Mouse (Mus musculus) CH12.LX (cell line): Measurements from ENCODE around the gene Tbca. TPM values are rescaled to one million over a fixed set of nuclear protein-coding genes. Genes with fewer than 3 reads are reported as not detected.

ENCODE experiments used
- DNase-seq: peaks from one replicate; pipeline ENCODE4 v3.0.0-alpha.2; 2013; ENCODE audit errors: extremely low read depth
- H3K27ac ChIP-seq: 2 replicates; pipeline ENCODE4 v1.5.1; 2012; ENCODE audit warnings: low read depth, mild to moderate bottlenecking, control low read depth, moderate library complexity; ENCODE audit not compliant: insufficient read depth
- H3K27me3 ChIP-seq: replicated peaks from 2 replicates; pipeline ENCODE3; 2012; ENCODE audit warnings: inconsistent platforms
- H3K36me3 ChIP-seq, 2 experiments: replicated peaks in 1 of 2; 2 replicates each; pipeline versions ENCODE3 to v1.6.1; 2012; ENCODE audit warnings: inconsistent platforms in 1 of 2, low read length in 1 of 2, mild to moderate bottlenecking in 1 of 2, mixed read lengths in 1 of 2, moderate library complexity in 1 of 2; ENCODE audit not compliant: control insufficient read depth in 1 of 2, insufficient read depth in 1 of 2
- H3K4me1 ChIP-seq, 2 experiments: 2 replicates each; pipeline ENCODE4 v1.6.1; 2012; ENCODE audit warnings: inconsistent platforms in 1 of 2, moderate library complexity in 1 of 2; ENCODE audit not compliant: insufficient read depth in 2 of 2, control insufficient read depth in 1 of 2
- H3K4me2 ChIP-seq: 2 replicates; pipeline ENCODE4 v1.6.1; 2012; ENCODE audit warnings: low read depth, mild to moderate bottlenecking, control low read depth; ENCODE audit not compliant: poor library complexity, insufficient read depth, severe bottlenecking
- H3K4me3 ChIP-seq, 3 experiments: fragments of 150-350 bp in 1 of 3; sonication (generic) in 1 of 3; replicated peaks in 1 of 3; 2 replicates each; pipeline versions ENCODE3 to v1.5.1; 2011 to 2012; ENCODE audit warnings: low read depth in 2 of 3, low read length in 2 of 3, mild to moderate bottlenecking in 2 of 3, moderate library complexity in 2 of 3, control low read depth in 1 of 3, improper control_type of control experiment in 1 of 3, inconsistent platforms in 1 of 3, mixed read lengths in 1 of 3; ENCODE audit not compliant: poor library complexity in 1 of 3
- H3K79me2 ChIP-seq: replicated peaks from 2 replicates; pipeline ENCODE4 v1.6.1; 2012; ENCODE audit warnings: mild to moderate bottlenecking, moderate library complexity; ENCODE audit not compliant: control insufficient read depth, poor library complexity, insufficient read depth, severe bottlenecking; ENCODE audit errors: extremely low read depth
- H3K9ac ChIP-seq: 2 replicates; pipeline ENCODE4 v1.6.1; 2012; ENCODE audit warnings: low read depth, mild to moderate bottlenecking, control low read depth, moderate library complexity; ENCODE audit not compliant: insufficient read depth
- H3K9me3 ChIP-seq: replicated peaks from 2 replicates; pipeline ENCODE3; 2012; ENCODE audit warnings: low read length, inconsistent platforms, mixed read lengths
- BHLHE40 ChIP-seq: IDR thresholded peaks from 2 replicates; pipeline ENCODE4 v1.6.1; 2011; ENCODE audit warnings: mild to moderate bottlenecking, low read depth, low read length, improper control_type of control experiment
- ELF1 ChIP-seq: IDR thresholded peaks from 2 replicates; pipeline ENCODE4 v1.6.1; 2014; ENCODE audit warnings: low read depth, mild to moderate bottlenecking, inconsistent platforms, low read length, improper control_type of control experiment
- ETS1 ChIP-seq: conservative IDR thresholded peaks from 2 replicates; pipeline ENCODE4 v1.6.1; 2012; ENCODE audit warnings: low read depth, mild to moderate bottlenecking, inconsistent platforms, low read length, improper control_type of control experiment, moderate library complexity
- GABPA ChIP-seq: IDR thresholded peaks from 2 replicates; pipeline ENCODE4 v1.6.1; 2012; ENCODE audit warnings: low read depth, low read length, improper control_type of control experiment, inconsistent platforms; ENCODE audit not compliant: insufficient replicate concordance
- HCFC1 ChIP-seq: IDR thresholded peaks from 2 replicates; pipeline ENCODE4 v1.6.1; 2012; ENCODE audit warnings: low read depth, mild to moderate bottlenecking, inconsistent platforms, low read length, improper control_type of control experiment
- MAFK ChIP-seq: IDR thresholded peaks from 2 replicates; pipeline ENCODE4 v1.6.1; 2011; ENCODE audit warnings: low read length, improper control_type of control experiment; ENCODE audit not compliant: insufficient replicate concordance
- MAZ ChIP-seq: IDR thresholded peaks from 2 replicates; pipeline ENCODE4 v1.6.1; 2012; ENCODE audit warnings: low read depth, mild to moderate bottlenecking, inconsistent platforms, low read length, improper control_type of control experiment, moderate library complexity
- MEF2A ChIP-seq: IDR thresholded peaks from 2 replicates; pipeline ENCODE4 v1.6.1; 2014; ENCODE audit warnings: low read depth, mild to moderate bottlenecking, inconsistent platforms, low read length, improper control_type of control experiment, borderline replicate concordance
- MXI1 ChIP-seq: IDR thresholded peaks from 2 replicates; pipeline ENCODE4 v1.6.1; 2011; ENCODE audit warnings: mild to moderate bottlenecking, low read depth, low read length, improper control_type of control experiment
- NELFE ChIP-seq: IDR thresholded peaks from 2 replicates; pipeline ENCODE4 v1.6.1; 2011; ENCODE audit warnings: low read depth, low read length, improper control_type of control experiment
- NRF1 ChIP-seq: IDR thresholded peaks from 2 replicates; pipeline ENCODE4 v1.6.1; 2014; ENCODE audit warnings: low read depth, mild to moderate bottlenecking, inconsistent platforms, low read length, improper control_type of control experiment, moderate library complexity
- RAD21 ChIP-seq: IDR thresholded peaks from 2 replicates; pipeline ENCODE4 v1.6.1; 2011; ENCODE audit warnings: low read depth, mild to moderate bottlenecking, low read length, improper control_type of control experiment, moderate library complexity
- SMC3 ChIP-seq: IDR thresholded peaks from 2 replicates; pipeline ENCODE4 v1.6.1; 2011; ENCODE audit warnings: low read depth, low read length, improper control_type of control experiment
- USF1 ChIP-seq: IDR thresholded peaks from 2 replicates; pipeline ENCODE4 v1.6.1; 2014; ENCODE audit warnings: low read depth, mild to moderate bottlenecking, inconsistent platforms, low read length, improper control_type of control experiment
- ZKSCAN1 ChIP-seq: IDR thresholded peaks from 2 replicates; pipeline ENCODE4 v1.6.1; 2012; ENCODE audit warnings: low read depth, inconsistent platforms, low read length, improper control_type of control experiment, borderline replicate concordance
- dilution Hi-C: fragments of 300-500 bp; cut with MboI; formaldehyde crosslinking; loops from 2 replicates; pipeline ENCODE4 v1.14.3; 2020; ENCODE audit warnings: low sequenced_read_pairs; ENCODE audit not compliant: extremely low pct_unique_long_range_greater_than_20kb, extremely low pct_ligation_motif_present
- in situ Hi-C: fragments of 300-500 bp; cut with MboI; formaldehyde crosslinking; loops from 3 replicates; pipeline ENCODE4 v1.14.3; 2019; ENCODE audit warnings: low sequenced_read_pairs, low pct_ligation_motif_present, low pct_unique_long_range_greater_than_20kb, mixed read lengths
- polyA plus RNA-seq: library from polyadenylated mRNA; unstranded; fragments of >175 nt; gene quantifications from 2 replicates; pipeline ENCODE4 v1.2.1, GENCODE M21; 2012; ENCODE audit warnings: low read depth; ENCODE audit not compliant: insufficient read length
- total RNA-seq, 2 experiments: library from RNA; depleted of rRNA; stranded (reverse); fragments of 300-350 nt in 1 of 2; fragments of >200 nt in 1 of 2; gene quantifications; 2 replicates each; pipeline ENCODE4 v1.2.3; 2012 to 2014

The Tbca gene
- total and polyA plus RNA-seq, 3 experiments, result 141 to 552 (median 196) TPM

GRCm38 (mm10) chr13:94813770-94814169 is 25.1 kb downstream of the Tbca start:
- H3K9me3 ChIP-seq, result no peaks in the 10 kb centered on the region
- DNase-seq, result no peak
- TF ChIP-seq RAD21, result no peak
- TF ChIP-seq SMC3, result no peak
- TF ChIP-seq USF1, result no peak
- TF ChIP-seq MXI1, result no peak
- H3K9ac ChIP-seq, result no peak overlapping the region
- dilution Hi-C loops, result no loop called here
- H3K4me2 ChIP-seq, result no peak overlapping the region
- H3K27ac ChIP-seq, result no peak overlapping the region
- H3K4me1 ChIP-seq, result peaks cover 4 to 25% of the 10 kb centered on the region in 2 experiments; a peak in 3 of 4 replicates
- H3K79me2 ChIP-seq, result peaks cover 5% of the 10 kb centered on the region; the same call in 1 of the 2 replicates
- no peaks in the 10 kb centered on the region for H3K27me3 ChIP-seq
- H3K36me3 ChIP-seq, result peaks cover 0 to 6% of the 10 kb centered on the region in 2 experiments
- in situ Hi-C loops, result no loop called here
- H3K4me3 ChIP-seq, result no peak overlapping the region

DNA sequence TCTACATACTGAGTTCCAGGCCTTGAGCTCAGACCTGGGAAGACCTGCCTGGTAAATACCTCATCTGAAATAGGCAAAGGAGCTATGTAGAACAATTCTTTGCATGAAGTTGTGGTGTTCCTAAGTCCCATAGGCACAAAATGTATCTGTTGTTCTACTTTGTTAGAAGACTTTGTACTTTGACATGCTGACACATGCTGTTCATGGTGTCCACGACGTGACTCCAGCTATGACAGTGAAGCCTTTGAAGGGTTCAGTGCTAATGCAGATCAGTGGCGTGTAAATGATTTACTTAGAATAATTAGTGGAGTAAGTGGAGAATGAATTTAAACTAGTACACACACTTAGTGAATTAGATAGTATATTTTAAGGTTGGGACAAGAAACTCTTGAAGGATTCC is 31.8 kb downstream of the Tbca start:
- Histone ChIP-seq H3K36me3 (peaks cover 6 to 28% of the 10 kb centered on the region in 2 experiments), H3K9ac (no peak overlapping the region), H3K27ac (no peak overlapping the region), H3K4me1 (peaks cover 0 to 22% of the 10 kb centered on the region in 2 experiments; a peak in 2 of 4 replicates), H3K27me3 (no peaks in the 10 kb centered on the region), H3K79me2 (0 out of 2 replicates have a peak, but pooled peaks cover 2% of the 10 kb centered on the region), H3K9me3 (no peaks in the 10 kb centered on the region), H3K4me3 (no peak overlapping the region), H3K4me2 (no peak overlapping the region)
- in situ Hi-C loops, result no loop called here
- dilution Hi-C loops, result no loop called here
- no peak for TF ChIP-seq BHLHE40
- no peak for TF ChIP-seq HCFC1
- TF ChIP-seq ZKSCAN1, result no peak
- no peak for TF ChIP-seq MAZ
- no peak for TF ChIP-seq MAFK
- no peak for TF ChIP-seq NELFE
- TF ChIP-seq NRF1, result no peak
- TF ChIP-seq GABPA, result no peak
- no peak for TF ChIP-seq ETS1
- no peak for TF ChIP-seq ELF1
- no peak for TF ChIP-seq USF1
- DNase-seq, result no peak

- peaks cover 0 to 22% of the 10 kb centered on the region in 2 experiments; a peak in 2 of 4 replicates for H3K4me1 ChIP-seq
- H3K9ac ChIP-seq, result no peak overlapping the region
- DNase-seq, result no peak
- 0 out of 2 replicates have a peak, but pooled peaks cover 2% of the 10 kb centered on the region for H3K79me2 ChIP-seq
- no peaks in the 10 kb centered on the region for H3K9me3 ChIP-seq
- dilution Hi-C loops (no loop called here), in situ Hi-C loops (no loop called here)
- H3K4me3 ChIP-seq, result no peak overlapping the region
- no peaks in the 10 kb centered on the region for H3K27me3 ChIP-seq
- no peak overlapping the region for H3K27ac ChIP-seq
- H3K4me2 ChIP-seq, result no peak overlapping the region
- H3K36me3 ChIP-seq, result peaks cover 6 to 29% of the 10 kb centered on the region in 2 experiments
- no peak for TF ChIP-seq GABPA
- no peak for TF ChIP-seq MEF2A
- TF ChIP-seq MXI1, result no peak
Measured at GRCm38 (mm10) chr13:94820956-94821355, 32.2 kb downstream of the Tbca start.
